Mouse (Mus musculus) layer of hippocampus, postnatal 14 days (tissue): ENCODE results near the gene Mcm9. TPM values are rescaled to one million over a fixed set of nuclear protein-coding genes. Genes with fewer than 3 reads are reported as not detected.
"Not testable (repeated sequence)": the region's sequence is repeated elsewhere in the genome, so short reads cannot be mapped to it uniquely, and the experiment has no call there.

Experiments
- DNase-seq, 2 experiments: peaks; one replicate each; pipeline ENCODE4 v3.0.0; 2021 to 2022; ENCODE audit warnings: low spot score in 2 of 2, mixed read lengths in 1 of 2
- total RNA-seq, 2 experiments: library from RNA; stranded (reverse); gene quantifications; 2 replicates each; pipeline ENCODE4 v1.2.3; 2021

Gene Mcm9
- total RNA-seq, 2 experiments from 2014 or later, result 6.7 to 7.1 TPM

- DNase-seq, result peak; percentile 39 to 76
These were observed 127.1 kb downstream of the Mcm9 start for GRCm38 (mm10) chr10:53502875-53503816.

GRCm38 (mm10) chr10:53502471-53502870, 127.8 kb downstream of the Mcm9 start:
- no peak for DNase-seq

GRCm38 (mm10) chr10:53499518-53499917, 130.7 kb downstream of the Mcm9 start:
- no peak for DNase-seq

- not testable (repeated sequence) for DNase-seq
These were observed 134.9 kb downstream of the Mcm9 start for GRCm38 (mm10) chr10:53495349-53495748.

GRCm38 (mm10) chr10:53493954-53494353, 136.3 kb downstream of the Mcm9 start:
- no peak for DNase-seq

Other genes starting within 250 kb of the Mcm9 start
- 10 to 100 TPM; 24.0 to 25.1 TPM for gene Asf1a, start 33.7 kb downstream of the Mcm9 start, total RNA-seq
- 10 to 100 TPM; 20.7 to 22.4 TPM for gene Fam184a, start 120.7 kb upstream of the Mcm9 start, total RNA-seq